Mouse (Mus musculus) fat pad, adult 2 months (tissue): ENCODE measurements around the gene Dnm2.
"Not testable (repeated sequence)": the region's sequence is repeated elsewhere in the genome, so short reads cannot be mapped to it uniquely, and the experiment has no call there.

Experiments used
- DNase-seq: peaks from one replicate; pipeline ENCODE4 v3.0.0-alpha.2; 2011; ENCODE audit warnings: low read depth, low spot score; ENCODE audit errors: extremely low read depth

The Dnm2 gene

GRCm38 (mm10) chr9:21539981-21540753 is 115.5 kb downstream of the Dnm2 start:
- DNase-seq: no peak

- not testable (repeated sequence) for DNase-seq
Observed at GRCm38 (mm10) chr9:21542001-21542400, 117.3 kb downstream of the Dnm2 start.

GRCm38 (mm10) chr9:21545351-21545915 is 120.7 kb downstream of the Dnm2 start:
- DNase-seq: no peak

GRCm38 (mm10) chr9:21545916-21546788 is 121.4 kb downstream of the Dnm2 start:
- peak; percentile 88 for DNase-seq

- DNase-seq: no peak
Observed at GRCm38 (mm10) chr9:21546789-21547074, 122.0 kb downstream of the Dnm2 start, which contains the start of gene Carm1. Gene Carm1, plus strand, starts transcription at chr9:21546894.

GRCm38 (mm10) chr9:21547075-21547941 is 122.6 kb downstream of the Dnm2 start:
- DNase-seq: no peak

- DNase-seq: no peak
Observed at GRCm38 (mm10) chr9:21551049-21551448, 126.3 kb downstream of the Dnm2 start.

GRCm38 (mm10) chr9:21553607-21554273 is 129.0 kb downstream of the Dnm2 start:
- DNase-seq: no peak

GRCm38 (mm10) chr9:21555198-21555742 is 130.6 kb downstream of the Dnm2 start:
- DNase-seq: no peak

GRCm38 (mm10) chr9:21556996-21557395 is 132.3 kb downstream of the Dnm2 start:
- no peak for DNase-seq
